Comparison of ENCODE assay signal across 13 mouse cellular contexts in the genomic region with DNA sequence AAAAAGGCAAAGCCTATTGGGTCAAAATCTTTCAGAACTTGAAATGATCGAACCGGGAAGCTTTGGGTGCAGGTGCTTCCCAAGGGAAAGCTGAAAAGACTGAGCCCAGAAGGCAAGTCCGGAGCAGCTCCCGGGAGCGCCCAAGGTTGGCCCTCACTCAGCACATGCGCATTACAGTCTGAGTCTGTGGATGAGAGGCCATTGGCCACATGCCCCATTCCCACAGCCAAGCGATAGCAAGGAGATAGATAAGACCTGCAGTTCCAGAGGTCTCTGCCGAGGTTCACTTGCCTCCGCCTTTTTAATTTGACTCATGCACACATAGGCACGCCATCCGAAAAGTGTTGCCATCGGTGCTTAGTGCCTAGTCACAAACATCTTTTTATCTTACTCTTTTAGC. TPM values are rescaled to one million over a fixed set of nuclear protein-coding genes. Genes with fewer than 3 reads are reported as not detected.
DNase-seq lines count a peak whose midpoint lies in the region; ATAC-seq and TF ChIP-seq lines count a peak whose summit lies in the region.
"Had no signal": no experiment of that assay in that cellular context is flagged by ENCODE, and none has a peak within 500 bp of the region (broad histone marks: within the 10 kb centered on the region; RNA-seq: fewer than 3 reads in every experiment).

No protein-coding gene starts in this region.

- no peaks in the 10 kb centered on the region for H3K9me3 ChIP-seq in heart, embryonic 10.5 days
- H3K9me3 ChIP-seq in heart, embryonic 12.5 days (replicated peaks): no peaks in the 10 kb centered on the region
- H3K9me3 ChIP-seq: hindbrain, embryonic 13.5 days had no signal

- 62% methylated on average over 12 of the region's 12 CpGs for WGBS in heart, embryonic 10.5 days
- WGBS in heart, embryonic 12.5 days: 52% methylated on average over 12 of the region's 12 CpGs
- WGBS in small intestine, adult 2 months: 30% methylated on average over 12 of the region's 12 CpGs

- TF ChIP-seq POLR2A in small intestine, adult 2 months (IDR thresholded peaks at IDR 0.05; ENCODE audit: low read depth, low read length): no peak

- peaks cover 6% of the 10 kb centered on the region; the same call in 1 of the 2 replicates for H3K4me1 ChIP-seq in heart, embryonic 10.5 days
- peaks cover 8% of the 10 kb centered on the region for H3K4me1 ChIP-seq in heart, embryonic 12.5 days (replicated peaks)
- peaks cover 19% of the 10 kb centered on the region; the same call in 1 of the 2 replicates for H3K4me1 ChIP-seq in small intestine, adult 2 months (ENCODE audit: control insufficient read depth, insufficient read depth, insufficient read length, low read length)
- H3K4me1 ChIP-seq: hindbrain, embryonic 13.5 days had no signal

- no peak overlapping the region for H3K9ac ChIP-seq in heart, embryonic 12.5 days
- H3K9ac ChIP-seq: hindbrain, embryonic 13.5 days had no signal

- intact Hi-C loops in left cerebral cortex, postnatal 14 days (cut with DNase I): no loop called here
- intact Hi-C loops in gastrocnemius, adult 2 months (cut with DNase I): no loop called here

- DNase-seq in heart, adult 11 months: peak; percentile 86
- no peak for DNase-seq in heart, embryonic 10.5 days (ENCODE audit: low spot score)
- peak; percentile 26 for DNase-seq in WW6 (ENCODE audit: low read depth, low spot score)
- DNase-seq in left cerebral cortex, postnatal 14 days (ENCODE audit: low spot score in 2 of 2): no peak
- no peak for DNase-seq in gastrocnemius, adult 2 months
- DNase-seq: adrenal gland, postnatal 14 days; layer of hippocampus, postnatal 36 days had no signal

- H3K4me3 ChIP-seq in heart, embryonic 10.5 days: no peak overlapping the region
- H3K4me3 ChIP-seq in heart, embryonic 12.5 days: no peak overlapping the region
- H3K4me3 ChIP-seq in small intestine, adult 2 months (ENCODE audit: low read depth, low read length): peak overlapping the region; percentile 31; the same call in 1 of the 2 replicates
- no peak overlapping the region for H3K4me3 ChIP-seq in gastrocnemius, adult 2 months
- H3K4me3 ChIP-seq: erythroblast, embryonic 14.5 days; hindbrain, embryonic 13.5 days had no signal

- no peaks in the 10 kb centered on the region for H3K27me3 ChIP-seq in heart, embryonic 10.5 days (ENCODE audit: insufficient read depth, poor library complexity, severe bottlenecking)
- no peaks in the 10 kb centered on the region for H3K27me3 ChIP-seq in heart, embryonic 12.5 days (replicated peaks)
- no peaks in the 10 kb centered on the region for H3K27me3 ChIP-seq in small intestine, adult 2 months (ENCODE audit: control insufficient read depth, insufficient read depth, low read length)
- H3K27me3 ChIP-seq: hindbrain, embryonic 13.5 days had no signal

- ATAC-seq in heart, embryonic 12.5 days (ENCODE audit: insufficient number of reproducible peaks, low FRiP score): no peak
- no peak for ATAC-seq in activated CD4-positive, CD25-positive, alpha-beta regulatory T cell, adult 4 months

- TF ChIP-seq CTCF in small intestine, adult 2 months (IDR thresholded peaks at IDR 0.05; ENCODE audit: extremely low read depth, insufficient read length, insufficient replicate concordance, low read depth, low read length): no peak
- no peak for TF ChIP-seq CTCF in gastrocnemius, adult 2 months (IDR thresholded peaks at IDR 0.05)

- H3K27ac ChIP-seq in heart, embryonic 10.5 days: no peak overlapping the region
- H3K27ac ChIP-seq in heart, embryonic 12.5 days (ENCODE audit: poor library complexity, severe bottlenecking): no peak overlapping the region
- peak overlapping the region; percentile 69 for H3K27ac ChIP-seq in small intestine, adult 2 months (ENCODE audit: insufficient read depth, low read depth, low read length)
- H3K27ac ChIP-seq in gastrocnemius, adult 2 months: no peak overlapping the region
- H3K27ac ChIP-seq: hindbrain, embryonic 13.5 days had no signal

- H3K36me3 ChIP-seq in heart, embryonic 10.5 days: no peaks in the 10 kb centered on the region
- no peaks in the 10 kb centered on the region for H3K36me3 ChIP-seq in heart, embryonic 12.5 days
- H3K36me3 ChIP-seq in small intestine, adult 2 months (ENCODE audit: control insufficient read depth, insufficient read depth, low read length): peaks cover 14% of the 10 kb centered on the region
- H3K36me3 ChIP-seq: hindbrain, embryonic 13.5 days had no signal

- peak overlapping the region; percentile 23; the same call in 1 of the 2 replicates for H3K4me2 ChIP-seq in heart, embryonic 12.5 days
- H3K4me2 ChIP-seq: hindbrain, embryonic 13.5 days; liver, embryonic 11.5 days had no signal

RNA-seq across cellular contexts. Expression of a gene that starts 39.7 kb away (rescaled TPM):
- 1.5 and 4.5 TPM in 2 replicates for polyA plus RNA-seq in heart, embryonic 10.5 days (2016; fragmentation: Nextera tagmentation; extraction: Ambion mirVana)
- polyA plus RNA-seq in heart, embryonic 12.5 days (2016; fragmentation: Nextera tagmentation; extraction: Ambion mirVana): 1.1 and 2.3 TPM in 2 replicates
- 18.8 and 82.0 TPM in 2 replicates for polyA plus RNA-seq in small intestine, adult 2 months (2012; rRNA removed)
- total RNA-seq in left cerebral cortex, postnatal 14 days (2021): 1 to 10 TPM; 4.3 to 4.6 TPM
- under 1 TPM in 1 of 2 experiments, not detected in 1; 0.06 TPM for total RNA-seq in gastrocnemius, adult 2 months (2021)
- polyA plus RNA-seq in activated CD4-positive, CD25-positive, alpha-beta regulatory T cell, adult 4 months (2017; shearing (Covaris generic)): under 1 TPM; 0.28 to 0.63 TPM
- polyA plus RNA-seq: erythroblast, embryonic 14.5 days had no signal

RNA-seq across cellular contexts. Expression of a gene that starts 51.9 kb away (rescaled TPM):
- 13.6 and 15.8 TPM in 2 replicates for polyA plus RNA-seq in heart, embryonic 10.5 days (2016; fragmentation: Nextera tagmentation; extraction: Ambion mirVana)
- polyA plus RNA-seq in heart, embryonic 12.5 days (2016; fragmentation: Nextera tagmentation; extraction: Ambion mirVana): 15.7 and 17.2 TPM in 2 replicates
- polyA plus RNA-seq in small intestine, adult 2 months (2012; rRNA removed): 0.14 and 0.35 TPM in 2 replicates
- total RNA-seq in left cerebral cortex, postnatal 14 days (2021): 10 to 100 TPM; 11.0 to 11.5 TPM
- 1 to 10 TPM; 4.2 to 5.2 TPM for total RNA-seq in gastrocnemius, adult 2 months (2021)
- polyA plus RNA-seq in activated CD4-positive, CD25-positive, alpha-beta regulatory T cell, adult 4 months (2017; shearing (Covaris generic)): 10 to 100 TPM; 18.3 to 23.2 TPM

RNA-seq across cellular contexts. Expression of a gene that starts 55.3 kb away (rescaled TPM):
- polyA plus RNA-seq in heart, embryonic 10.5 days (2016; fragmentation: Nextera tagmentation; extraction: Ambion mirVana): 1.4 TPM in 2 replicates
- polyA plus RNA-seq in heart, embryonic 12.5 days (2016; fragmentation: Nextera tagmentation; extraction: Ambion mirVana): 2.1 and 3.8 TPM in 2 replicates
- 1.7 and 2.2 TPM in 2 replicates for polyA plus RNA-seq in small intestine, adult 2 months (2012; rRNA removed)
- total RNA-seq in left cerebral cortex, postnatal 14 days (2021): 10 to 100 TPM; 48.2 to 48.3 TPM
- total RNA-seq in gastrocnemius, adult 2 months (2021): 1 to 10 TPM in 1 of 2 experiments, under 1 TPM in 1; 0.71 to 1.2 TPM
- polyA plus RNA-seq in activated CD4-positive, CD25-positive, alpha-beta regulatory T cell, adult 4 months (2017; shearing (Covaris generic)): under 1 TPM; 0.10 to 0.13 TPM
- polyA plus RNA-seq: erythroblast, embryonic 14.5 days had no signal

Comparison
In these comparisons a context has a peak if more than half of its experiments do, and no peak if none do; other contexts are left out.
1. DNase-seq: peak in heart, adult 11 months (single experiment) and WW6 (single experiment); none in heart, embryonic 10.5 days (single experiment), left cerebral cortex, postnatal 14 days (0 of 2) and gastrocnemius, adult 2 months (single experiment).
2. RNA of a gene that starts 51.9 kb away (polyA plus RNA-seq): 18.3 to 23.2 TPM in activated CD4-positive, CD25-positive, alpha-beta regulatory T cell, adult 4 months, 15.7 to 17.2 TPM in heart, embryonic 12.5 days and 13.6 to 15.8 TPM in heart, embryonic 10.5 days; 0.14 to 0.35 TPM in small intestine, adult 2 months; every median in the first group is over 10 times any median in the second.